Mouse (Mus musculus): ENCODE measurements around the gene Zbtb41.

DNA sequence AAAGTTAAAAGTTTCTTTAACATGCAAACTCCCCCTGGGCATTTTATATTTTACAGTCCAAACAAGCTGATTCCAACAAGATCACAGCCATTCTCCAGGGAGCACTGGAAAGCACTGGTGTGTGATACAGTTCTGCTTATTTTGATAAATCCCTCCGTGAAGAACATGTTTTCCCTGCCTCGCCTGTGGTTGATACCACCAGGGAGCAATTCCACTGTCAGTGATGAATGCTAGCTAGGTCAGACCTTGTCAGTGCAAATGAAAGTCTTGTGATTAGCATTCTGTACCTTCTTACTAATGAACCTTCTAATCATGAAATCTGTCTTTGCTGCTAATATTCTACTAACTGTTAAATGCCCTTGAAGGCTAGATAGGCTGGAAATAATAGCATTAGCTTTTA is 30.3 kb upstream of the Zbtb41 start:
- TF ChIP-seq CTCF (IDR thresholded peaks at IDR 0.05; ENCODE audit: low read depth, low read length): no peak
- TF ChIP-seq TAL1 (conservative IDR thresholded peaks at IDR 0.05; ENCODE audit: low read depth, low read length): no peak
- no peak for TF ChIP-seq POLR2AphosphoS5 (IDR thresholded peaks at IDR 0.05; ENCODE audit: insufficient replicate concordance, low read depth, low read length)
- no peak for TF ChIP-seq GATA1 (IDR thresholded peaks at IDR 0.05; ENCODE audit: borderline replicate concordance, low read length)
